ENCODE assay signal across 21 mouse cellular contexts in genomic region chr17:72993626-72994025, GRCm38 (mm10).
"Had no signal": no experiment of that assay in that cellular context is flagged by ENCODE, and none has a peak within 500 bp of the region (broad histone marks: within the 10 kb centered on the region; RNA-seq: fewer than 3 reads in every experiment).

No protein-coding gene starts in this region.

- H3K4me1 ChIP-seq: liver, embryonic 15.5 days had no signal

- H3K4me2 ChIP-seq: limb, embryonic 13.5 days; liver, embryonic 12.5 days; liver, embryonic 15.5 days; lung, embryonic 15.5 days; midbrain, embryonic 12.5 days; neural tube, embryonic 13.5 days had no signal

- H3K27ac ChIP-seq: limb, embryonic 10.5 days; limb, embryonic 13.5 days; liver, embryonic 12.5 days; liver, embryonic 15.5 days; lung, embryonic 15.5 days; midbrain, embryonic 12.5 days; neural tube, embryonic 13.5 days had no signal

- H3K9me3 ChIP-seq: limb, embryonic 10.5 days; limb, embryonic 13.5 days; liver, embryonic 12.5 days; liver, embryonic 15.5 days; lung, embryonic 15.5 days; megakaryocyte, embryonic 14.5 days; midbrain, embryonic 12.5 days; neural tube, embryonic 13.5 days had no signal

- H3K9ac ChIP-seq: limb, embryonic 13.5 days; liver, embryonic 12.5 days; liver, embryonic 15.5 days; lung, embryonic 15.5 days; midbrain, embryonic 12.5 days; neural tube, embryonic 13.5 days had no signal

- H3K36me3 ChIP-seq: limb, embryonic 10.5 days; limb, embryonic 13.5 days; liver, embryonic 12.5 days; liver, embryonic 15.5 days; lung, embryonic 15.5 days; midbrain, embryonic 12.5 days; neural tube, embryonic 13.5 days had no signal

- H3K27me3 ChIP-seq: limb, embryonic 13.5 days; liver, embryonic 12.5 days; liver, embryonic 15.5 days; lung, embryonic 15.5 days; midbrain, embryonic 12.5 days; neural tube, embryonic 13.5 days had no signal

- H3K4me3 ChIP-seq: limb, embryonic 10.5 days; limb, embryonic 13.5 days; liver, embryonic 12.5 days; liver, embryonic 15.5 days; lung, embryonic 15.5 days; megakaryocyte, embryonic 14.5 days; midbrain, embryonic 12.5 days; neural tube, embryonic 13.5 days had no signal

- DNase-seq: kidney, adult 9 months; kidney, postnatal 14 days; kidney, postnatal 4 days; liver; lung, adult 18-20 months; lung, postnatal 10 days; lung, postnatal 36 days; retina, postnatal 1 day; right cerebral cortex, postnatal 25 days; spleen, adult 18-20 months; thymus, adult 18-20 months; thymus, postnatal 36 days had no signal

- ATAC-seq: liver, embryonic 12.5 days; midbrain, embryonic 16.5 days had no signal
